Mouse (Mus musculus): Measurements from ENCODE around the gene Lrrc25. TPM values are rescaled to one million over a fixed set of nuclear protein-coding genes. Genes with fewer than 3 reads are reported as not detected.

The Lrrc25 gene
- polyA plus RNA-seq, 1 experiment: 0.13 TPM

- TF ChIP-seq GATA1 (IDR thresholded peaks at IDR 0.05; ENCODE audit: low read length): no peak
These were observed 7.8 kb upstream of the Lrrc25 start for GRCm38 (mm10) chr8:70607898-70608748.

GRCm38 (mm10) chr8:70608749-70609367 is 7.1 kb upstream of the Lrrc25 start, which contains the start of gene Ssbp4:
TSS of gene Ssbp4 (minus strand) at chr8:70608872.
- TF ChIP-seq GATA1 (IDR thresholded peaks at IDR 0.05; ENCODE audit: low read length): no peak

DNA sequence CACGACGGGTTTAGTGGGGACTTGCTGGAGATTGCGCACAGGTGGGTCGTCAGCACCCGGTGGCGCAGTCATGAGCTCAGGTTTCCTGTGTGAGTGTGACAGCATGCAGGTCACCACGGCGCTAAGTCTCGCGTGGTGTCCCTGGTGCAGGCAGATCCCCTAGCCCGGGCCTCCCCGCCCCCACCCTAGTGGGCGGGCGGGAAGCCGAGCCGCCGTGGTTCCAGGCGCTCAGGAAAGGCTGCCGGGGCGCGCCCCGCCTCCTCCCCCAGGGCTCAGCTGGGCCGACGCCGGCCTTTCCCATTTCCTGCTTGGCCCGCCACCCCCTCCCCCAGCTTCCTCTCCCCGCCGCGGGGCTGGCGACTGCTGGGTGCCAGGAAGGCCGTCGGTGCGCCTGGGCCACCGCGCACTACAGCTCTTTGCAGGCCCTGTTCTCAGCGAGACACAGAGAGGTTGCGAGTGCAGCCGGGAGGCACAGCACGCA is 6.5 kb upstream of the Lrrc25 start:
- TF ChIP-seq GATA1 (IDR thresholded peaks at IDR 0.05; ENCODE audit: low read length): no peak

DNA sequence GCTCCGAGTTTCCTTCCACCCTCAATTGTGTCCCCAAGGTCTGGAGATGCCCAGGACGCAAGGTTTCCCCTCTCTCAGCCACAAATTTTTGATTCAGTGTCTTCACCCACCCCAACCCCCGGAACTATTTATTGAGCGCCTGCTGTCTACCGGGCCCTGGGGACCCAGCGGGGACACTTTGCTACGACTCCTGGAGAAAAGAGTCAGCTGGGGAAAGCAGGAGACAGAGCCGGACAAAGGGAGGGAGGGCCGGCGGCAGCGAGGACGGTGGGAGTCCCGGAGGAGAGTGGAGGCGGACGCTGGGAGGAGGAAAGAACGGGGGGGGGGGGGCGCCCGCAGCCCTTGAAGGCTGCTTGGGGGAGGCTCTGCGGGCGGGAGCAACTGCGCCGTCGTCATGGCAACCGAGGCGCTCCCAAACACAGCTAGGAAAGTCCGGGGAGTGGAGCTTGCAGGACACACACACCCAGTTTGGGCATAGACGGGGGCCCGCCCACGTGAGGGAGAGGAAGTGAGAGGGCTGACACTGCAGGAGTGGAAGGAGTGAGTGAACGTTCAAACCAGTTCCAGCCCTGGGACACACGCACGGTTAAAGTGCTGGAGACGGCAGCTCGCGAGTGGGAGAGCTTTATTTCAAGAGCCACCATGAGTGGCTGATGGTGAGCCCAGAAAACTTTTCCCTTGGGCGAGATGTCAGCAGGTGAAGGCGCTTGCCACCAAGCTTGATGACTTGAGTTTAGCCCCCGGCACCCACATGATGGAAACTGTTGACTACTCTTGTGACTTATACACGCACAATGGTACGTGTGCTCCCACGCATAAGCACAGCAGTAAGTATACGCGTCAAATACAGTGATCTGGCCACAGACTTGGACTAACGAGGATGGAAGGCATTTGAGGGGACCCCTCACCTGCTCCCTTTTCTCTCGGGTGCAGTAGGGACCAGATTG is 5.8 kb upstream of the Lrrc25 start:
- no peak for TF ChIP-seq GATA1 (IDR thresholded peaks at IDR 0.05; ENCODE audit: low read length)

DNA sequence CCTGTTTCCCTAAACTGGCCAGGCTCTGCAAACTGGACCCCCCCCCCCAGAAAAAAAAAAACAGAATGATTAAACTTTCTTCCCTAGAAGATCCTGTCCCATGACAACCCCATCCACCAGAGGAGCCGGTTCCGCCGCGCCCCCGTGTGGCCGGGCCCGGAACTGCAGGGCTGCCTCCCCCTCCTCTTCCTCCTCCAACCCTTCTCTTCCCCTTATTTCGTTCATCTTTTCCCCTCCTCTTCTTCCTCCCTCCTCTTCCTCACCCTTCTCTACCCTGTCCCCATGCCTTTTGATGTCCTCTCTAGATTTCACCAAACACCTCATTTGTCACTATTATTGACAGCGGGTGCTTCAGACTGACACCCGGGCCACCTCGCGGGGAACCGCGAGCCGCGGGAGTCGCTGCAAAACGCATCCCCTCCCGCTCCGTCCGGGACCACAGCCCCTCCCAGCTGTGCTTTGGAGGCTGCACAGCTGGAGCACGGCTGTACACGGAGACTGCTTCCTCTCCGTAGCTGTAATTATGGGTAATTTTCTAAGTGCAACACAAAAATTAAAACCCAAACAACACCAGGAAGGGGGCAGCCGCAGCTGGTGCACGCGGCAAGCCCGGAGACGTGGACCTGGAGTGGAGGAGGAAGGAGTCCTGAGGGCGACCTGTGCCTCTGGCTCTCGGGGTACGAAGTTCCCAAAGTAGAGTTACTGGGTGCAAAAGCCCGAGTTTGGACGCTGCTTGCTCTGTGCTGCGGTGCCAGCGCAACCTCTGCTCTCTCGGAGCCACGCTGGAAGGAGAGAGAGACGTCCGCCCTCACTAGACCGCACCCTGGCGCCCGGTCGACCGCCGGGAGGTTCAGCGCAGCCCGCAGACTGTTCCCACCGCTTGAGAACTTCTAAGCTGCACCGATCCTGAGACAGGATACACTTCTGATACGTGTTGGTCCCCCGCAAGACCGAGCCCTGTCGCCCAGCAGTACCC is 4.9 kb upstream of the Lrrc25 start:
- TF ChIP-seq GATA1 (IDR thresholded peaks at IDR 0.05; ENCODE audit: low read length): no peak

GRCm38 (mm10) chr8:70611849-70612248 is 4.1 kb upstream of the Lrrc25 start:
- no peak for TF ChIP-seq GATA1 (IDR thresholded peaks at IDR 0.05; ENCODE audit: low read length)

DNA sequence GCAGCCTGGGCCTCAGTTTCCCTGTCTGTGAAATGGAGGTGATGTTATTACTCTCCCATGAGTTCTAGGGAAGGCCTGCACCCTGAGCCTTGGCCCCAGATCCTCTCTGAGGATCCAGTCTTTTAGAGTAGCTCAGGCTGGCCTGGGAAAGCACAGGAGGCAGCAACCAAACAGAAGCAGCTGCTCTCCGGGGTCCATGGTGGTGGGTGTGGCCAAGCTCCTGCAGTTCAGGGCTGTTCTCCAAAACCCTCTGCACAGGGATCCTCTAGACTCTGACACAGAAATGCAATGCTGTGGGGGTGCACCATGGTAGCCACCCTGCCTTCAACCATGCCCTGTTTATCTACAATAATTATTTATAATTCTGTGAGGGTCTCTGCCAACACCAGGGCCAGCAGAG is 2.2 kb upstream of the Lrrc25 start:
- no peak for TF ChIP-seq GATA1 (IDR thresholded peaks at IDR 0.05; ENCODE audit: low read length)

DNA sequence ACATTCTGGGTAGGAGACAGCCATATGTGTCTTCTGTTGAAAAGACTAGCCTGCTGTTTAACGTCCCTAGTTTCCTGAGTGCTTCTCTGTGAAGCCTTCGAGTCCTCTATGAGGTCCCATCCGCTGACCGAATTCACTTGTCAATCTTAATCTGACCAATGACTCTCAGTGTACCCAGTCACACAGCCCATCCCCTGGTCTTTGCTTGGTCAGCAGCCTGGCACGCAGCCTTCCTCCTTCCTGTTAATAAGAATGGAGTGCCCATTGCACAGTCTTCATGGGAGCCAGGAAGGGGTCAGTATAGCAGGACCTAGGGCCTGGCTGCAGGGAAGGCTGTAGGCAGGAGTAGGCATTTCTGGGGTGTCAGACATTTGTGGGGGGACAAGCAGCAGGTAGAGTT is 1.5 kb upstream of the Lrrc25 start:
- no peak for TF ChIP-seq GATA1 (IDR thresholded peaks at IDR 0.05; ENCODE audit: low read length)

- TF ChIP-seq GATA1 (IDR thresholded peaks at IDR 0.05; ENCODE audit: low read length): no peak
These were observed 674 bp upstream of the Lrrc25 start for GRCm38 (mm10) chr8:70615281-70615680.

DNA sequence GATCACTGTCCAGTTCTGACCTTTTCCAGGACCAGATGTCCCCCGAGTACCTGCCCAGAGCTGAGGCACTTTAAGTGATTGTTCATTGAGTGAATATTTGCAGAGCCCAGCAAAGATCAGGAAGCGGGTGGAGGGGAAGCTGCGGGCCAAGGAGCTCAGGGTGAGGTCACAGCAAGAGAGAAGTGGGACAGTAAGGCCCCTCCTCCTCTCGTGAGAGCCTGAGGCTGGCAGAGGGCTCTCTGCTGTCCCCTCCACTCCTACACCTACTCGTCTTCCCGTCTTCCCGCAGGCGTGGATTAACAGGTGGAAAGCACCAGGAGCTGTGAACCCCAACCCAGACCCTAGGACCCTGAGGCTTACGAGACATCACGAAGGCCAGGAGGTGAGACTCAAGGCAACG is 690 bp downstream of the Lrrc25 start:
- TF ChIP-seq GATA1 (IDR thresholded peaks at IDR 0.05; ENCODE audit: low read length): no peak

DNA sequence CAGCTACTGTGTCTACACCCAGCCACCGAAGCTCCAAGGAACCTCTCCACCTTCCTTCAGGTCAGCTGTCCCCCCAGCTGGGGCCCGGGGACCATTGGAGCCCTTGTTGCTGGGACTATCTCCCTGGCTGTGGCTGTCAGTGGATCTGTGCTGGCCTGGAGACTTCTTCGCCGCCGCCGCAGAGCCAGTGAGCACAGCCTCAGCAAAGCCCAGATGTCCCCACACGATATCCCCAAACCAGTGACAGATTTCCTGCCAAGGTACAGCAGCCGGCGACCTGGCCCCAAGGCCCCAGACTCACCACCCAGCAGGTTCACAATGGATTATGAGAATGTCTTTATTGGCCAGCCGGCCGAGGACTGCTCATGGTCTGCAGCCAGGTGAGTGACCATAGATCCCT is 2.0 kb downstream of the Lrrc25 start:
- TF ChIP-seq GATA1 (IDR thresholded peaks at IDR 0.05; ENCODE audit: low read length): no peak

DNA sequence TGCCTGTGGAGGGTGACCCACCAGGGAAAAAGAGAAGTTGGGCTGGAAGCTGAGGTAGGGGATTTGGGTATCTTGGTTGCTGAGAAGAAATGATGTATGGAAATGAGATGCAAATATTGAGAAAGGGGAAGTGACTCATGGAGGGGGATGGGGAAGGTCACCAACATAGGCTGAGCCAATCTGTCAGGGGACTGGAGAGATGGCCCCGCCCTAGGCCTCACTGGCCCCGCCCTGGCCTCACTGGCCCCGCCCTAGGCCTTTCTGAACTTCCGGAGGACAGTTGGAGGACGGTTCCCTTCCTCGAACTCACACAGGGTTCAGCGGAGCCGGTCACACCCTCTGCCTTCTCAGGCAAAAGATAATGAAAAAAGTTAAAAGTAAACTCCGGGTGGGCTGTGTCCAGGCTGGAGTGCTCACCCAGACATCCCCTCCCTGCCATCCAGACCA is 3.0 kb downstream of the Lrrc25 start:
- no peak for TF ChIP-seq GATA1 (IDR thresholded peaks at IDR 0.05; ENCODE audit: low read length)

DNA sequence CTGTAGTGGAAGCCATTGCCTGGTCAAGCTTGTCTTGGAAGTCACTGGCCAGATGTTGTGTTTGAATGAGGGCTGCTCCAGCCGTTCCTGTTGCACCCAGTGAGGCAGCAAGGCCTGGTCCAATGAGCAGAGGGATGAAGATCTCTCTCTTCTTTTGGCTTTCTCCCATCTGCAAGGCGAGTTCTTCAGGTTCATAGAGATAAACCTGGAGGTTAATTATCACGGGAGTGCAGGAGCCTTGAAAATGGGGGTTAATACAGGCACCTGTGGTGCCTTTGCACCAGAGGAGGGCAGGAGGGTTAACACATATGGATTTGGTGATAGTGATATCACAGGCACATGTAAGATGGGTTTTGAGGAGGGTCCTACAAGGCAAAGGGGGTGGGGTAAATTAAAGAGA is 6.3 kb downstream of the Lrrc25 start:
- peak; percentile 1 for TF ChIP-seq GATA1 (IDR thresholded peaks at IDR 0.05; ENCODE audit: low read length)

DNA sequence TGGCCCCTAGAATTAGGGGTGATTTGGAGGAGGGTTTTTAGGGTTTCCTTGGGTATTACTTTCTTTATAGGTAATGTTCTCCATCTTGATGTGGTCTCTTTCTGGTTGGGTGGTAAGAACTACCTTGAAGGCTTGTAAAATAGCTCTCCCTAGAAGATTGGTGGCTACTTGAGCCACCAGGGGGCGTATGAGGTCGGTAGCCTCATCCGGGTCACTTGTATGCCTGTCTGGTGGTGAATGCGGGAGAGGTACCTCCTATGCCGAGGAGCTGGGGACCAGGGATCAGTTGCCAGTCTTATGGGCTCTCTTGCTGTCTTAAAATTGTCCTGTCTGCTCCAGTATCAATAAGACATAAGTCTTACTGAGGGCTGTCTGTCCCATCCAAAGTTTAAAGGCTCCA is 9.1 kb downstream of the Lrrc25 start:
- TF ChIP-seq GATA1 (IDR thresholded peaks at IDR 0.05; ENCODE audit: low read length): no peak
